Mouse (Mus musculus): ENCODE results near the gene 4930568D16Rik.

4930568D16Rik gene

GRCm38 (mm10) chr2:35345984-35346383 lies 21.5 kb downstream of the 4930568D16Rik start:
- DNase-seq (ENCODE audit: low spot score in 2 of 2), result no peak

- DNase-seq (ENCODE audit: low spot score in 2 of 2), result no peak
Observed at GRCm38 (mm10) chr2:35342605-35343004, 24.9 kb downstream of the 4930568D16Rik start.

DNA sequence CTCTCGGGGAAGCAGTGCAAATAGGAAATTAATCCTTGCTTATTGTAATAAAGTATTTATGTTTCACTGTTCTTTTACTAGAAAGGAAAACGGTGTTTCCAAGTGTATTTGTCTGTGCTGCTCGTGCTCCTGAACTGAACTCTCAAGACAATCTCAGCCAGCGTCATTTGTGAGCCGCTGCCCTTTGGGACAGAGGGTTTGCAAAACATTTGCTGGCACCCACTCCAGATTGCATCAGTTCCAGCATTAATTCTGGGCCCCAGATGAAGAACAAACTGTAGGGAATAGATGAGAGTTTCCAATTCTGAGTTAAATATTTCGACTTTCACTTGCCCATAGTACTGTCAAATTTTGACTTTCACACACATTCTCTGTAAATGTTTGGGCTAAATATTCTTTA lies 28.8 kb downstream of the 4930568D16Rik start:
- DNase-seq (ENCODE audit: low spot score in 2 of 2), result no peak

DNA sequence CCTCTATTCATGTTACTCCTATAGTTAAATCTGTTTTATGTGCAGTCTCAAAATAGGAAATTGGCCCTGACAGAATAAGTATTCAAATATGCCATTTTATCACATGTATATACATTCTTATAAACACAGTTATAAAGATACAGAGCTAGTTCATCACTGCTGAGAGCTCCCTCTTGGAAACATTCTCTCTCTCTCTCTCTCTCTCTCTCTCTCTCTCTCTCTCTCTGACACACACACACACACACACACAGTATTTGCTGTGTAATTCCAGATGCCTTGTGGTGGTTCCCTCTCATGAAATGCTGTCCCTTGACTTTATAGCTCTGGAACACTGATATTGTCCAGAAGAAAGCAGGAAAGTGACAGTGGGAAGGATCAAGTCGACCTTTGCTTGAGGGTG lies 29.5 kb downstream of the 4930568D16Rik start:
- DNase-seq (ENCODE audit: low spot score in 2 of 2), result no peak

- peak in 1 of 2 experiments; percentile 12 for DNase-seq (ENCODE audit: low spot score in 2 of 2)
Observed at GRCm38 (mm10) chr2:35337419-35337818, 30.1 kb downstream of the 4930568D16Rik start.

DNA sequence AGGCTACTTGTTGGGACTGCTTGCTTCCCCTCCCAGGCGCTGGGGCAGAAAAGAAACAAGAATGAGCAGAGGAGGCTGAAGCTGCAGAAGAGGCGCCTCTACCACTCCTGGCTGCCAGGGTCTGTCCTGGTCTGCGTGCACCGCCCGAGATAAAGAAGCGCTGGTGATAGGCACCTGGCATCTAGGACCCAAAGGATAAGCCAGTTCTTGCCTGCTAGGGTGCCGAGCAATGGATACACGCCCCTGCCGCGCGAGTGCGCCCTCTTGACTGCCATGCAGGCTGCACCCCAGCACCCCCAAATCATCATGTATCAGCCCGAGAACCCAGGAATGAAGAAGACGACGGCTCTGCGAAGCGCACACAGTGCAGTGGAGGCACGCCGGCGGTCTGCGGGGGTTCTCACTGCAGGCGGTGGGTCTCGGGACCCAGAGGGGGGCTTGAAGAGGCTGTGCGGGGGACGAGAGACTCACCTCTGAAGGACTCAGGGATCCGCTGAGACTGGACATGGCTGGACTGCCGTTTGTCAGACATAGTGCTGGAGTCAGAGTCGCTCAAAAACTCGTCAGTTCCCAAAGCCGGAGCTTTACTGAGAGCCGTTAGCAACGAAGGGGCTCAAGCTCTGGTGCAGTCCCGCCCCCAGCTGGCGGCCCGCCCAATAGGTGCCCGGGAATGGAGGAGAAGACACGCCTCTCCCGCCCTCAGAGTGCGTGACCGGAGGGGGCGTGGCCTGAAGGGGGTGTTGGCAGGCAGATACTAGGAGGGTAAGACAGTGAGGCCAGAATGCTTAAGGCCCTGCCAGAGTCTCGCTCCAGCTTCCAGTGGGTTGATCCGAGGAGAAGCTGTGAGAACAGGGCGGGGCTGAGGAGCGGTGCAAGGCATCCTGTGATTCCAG lies 30.9 kb downstream of the 4930568D16Rik start, which contains the start of gene Stom:
Gene Stom (minus strand): TSS at position 589 of the 893 bp plus-strand sequence.
- DNase-seq (ENCODE audit: low spot score in 2 of 2), result peak; percentile 100

DNA sequence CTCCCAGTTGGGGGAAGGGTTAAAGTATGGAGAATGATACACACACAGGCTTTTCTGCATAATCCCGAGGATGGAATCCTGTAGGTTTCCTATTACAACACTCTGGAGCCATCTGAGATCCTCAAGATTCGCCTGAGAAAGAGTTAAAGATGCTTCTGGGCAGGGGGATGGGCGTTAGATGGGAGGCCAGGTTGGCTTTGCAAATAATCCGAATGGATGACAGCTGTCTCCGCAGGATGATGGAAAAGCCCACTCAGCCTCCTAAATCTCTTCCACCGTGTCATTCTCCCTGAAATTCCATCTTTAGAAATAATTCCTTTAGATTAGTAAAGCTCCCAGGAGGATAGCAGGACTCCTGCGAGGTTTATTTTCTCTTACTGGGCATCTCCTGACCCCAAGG lies 31.9 kb downstream of the 4930568D16Rik start:
- peak in 1 of 2 experiments; percentile 39 for DNase-seq (ENCODE audit: low spot score in 2 of 2)

- peak in 1 of 2 experiments; percentile 29 for DNase-seq (ENCODE audit: low spot score in 2 of 2)
Observed at GRCm38 (mm10) chr2:35333670-35334069, 33.9 kb downstream of the 4930568D16Rik start.

DNA sequence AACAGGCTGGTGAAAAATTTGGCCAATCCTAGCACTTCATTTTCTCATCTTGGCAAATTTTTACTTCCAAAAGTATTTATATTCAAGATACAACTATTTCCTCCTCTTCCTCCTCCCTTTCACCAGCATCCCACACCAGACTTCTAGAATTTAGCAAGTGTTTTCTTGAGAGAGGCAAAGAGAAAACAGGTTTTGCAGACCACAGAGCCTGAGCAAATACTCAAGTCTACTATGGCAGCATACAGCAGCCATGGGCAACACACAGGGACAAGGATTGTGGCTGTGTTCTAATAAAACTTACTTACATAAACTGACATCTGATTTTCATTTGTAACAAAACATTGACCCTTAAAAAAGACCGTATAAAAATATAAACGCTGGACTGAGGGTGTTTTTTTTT lies 36.3 kb downstream of the 4930568D16Rik start:
- DNase-seq (ENCODE audit: low spot score in 2 of 2), result no peak

DNA sequence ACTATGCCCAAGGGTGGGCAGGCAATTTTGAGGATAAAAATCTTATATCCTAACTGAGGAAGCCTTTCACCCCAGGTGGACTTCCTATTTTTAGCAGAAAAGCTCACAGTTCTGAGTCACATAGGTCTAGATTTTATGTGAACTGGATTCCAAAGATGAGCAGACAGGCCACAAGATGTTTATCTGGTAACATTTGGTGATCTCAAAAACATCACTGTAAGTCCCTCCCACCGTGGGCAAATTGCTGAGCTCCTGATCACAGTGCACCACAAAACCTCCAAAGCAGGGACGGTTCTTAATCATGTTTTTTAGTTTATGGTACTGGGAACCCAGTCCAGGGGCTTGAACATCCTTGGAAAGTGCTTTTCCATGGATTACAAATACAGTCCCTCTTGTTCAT lies 38.5 kb downstream of the 4930568D16Rik start:
- no peak for DNase-seq (ENCODE audit: low spot score in 2 of 2)

DNA sequence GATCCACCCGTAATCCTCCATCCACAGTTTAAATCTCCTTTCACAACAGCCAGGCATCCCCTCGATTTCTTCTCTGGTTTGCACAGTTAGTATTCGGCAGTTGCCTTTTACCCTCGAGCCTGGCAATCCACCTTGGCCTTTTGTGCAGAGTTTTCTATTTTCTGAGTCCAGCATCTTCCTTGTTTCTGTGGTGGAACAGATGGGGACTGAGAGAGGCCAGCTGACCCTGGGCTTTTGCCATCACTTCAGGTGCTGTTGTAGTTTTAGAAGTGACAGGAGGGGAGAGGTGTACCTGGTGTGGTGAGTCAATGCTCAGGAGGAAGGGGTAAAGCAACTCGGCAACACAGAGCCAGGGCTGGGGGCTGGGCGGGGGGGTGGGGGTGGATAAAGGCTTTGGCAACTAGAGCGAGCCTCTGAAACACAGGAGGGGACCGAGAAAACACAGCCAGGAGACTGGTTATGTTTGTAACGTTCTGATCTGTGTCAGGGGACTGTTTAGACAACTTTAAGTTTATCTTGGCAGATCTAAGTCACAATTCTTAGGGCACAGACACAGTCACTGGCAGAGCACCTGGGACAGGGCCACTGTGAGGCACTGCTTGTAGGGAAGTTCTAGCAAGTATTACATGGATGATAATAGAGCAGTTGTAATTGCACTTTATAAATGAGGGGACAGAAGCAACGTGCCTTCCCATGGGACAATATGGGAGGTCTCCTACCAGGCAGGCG lies 39.3 kb downstream of the 4930568D16Rik start:
- peak in 1 of 2 experiments; percentile 57 for DNase-seq (ENCODE audit: low spot score in 2 of 2)

GRCm38 (mm10) chr2:35327583-35327982 lies 39.9 kb downstream of the 4930568D16Rik start:
- DNase-seq (ENCODE audit: low spot score in 2 of 2), result peak; percentile 60 to 61

GRCm38 (mm10) chr2:35326931-35327330 lies 40.6 kb downstream of the 4930568D16Rik start:
- DNase-seq (ENCODE audit: low spot score in 2 of 2), result no peak

DNA sequence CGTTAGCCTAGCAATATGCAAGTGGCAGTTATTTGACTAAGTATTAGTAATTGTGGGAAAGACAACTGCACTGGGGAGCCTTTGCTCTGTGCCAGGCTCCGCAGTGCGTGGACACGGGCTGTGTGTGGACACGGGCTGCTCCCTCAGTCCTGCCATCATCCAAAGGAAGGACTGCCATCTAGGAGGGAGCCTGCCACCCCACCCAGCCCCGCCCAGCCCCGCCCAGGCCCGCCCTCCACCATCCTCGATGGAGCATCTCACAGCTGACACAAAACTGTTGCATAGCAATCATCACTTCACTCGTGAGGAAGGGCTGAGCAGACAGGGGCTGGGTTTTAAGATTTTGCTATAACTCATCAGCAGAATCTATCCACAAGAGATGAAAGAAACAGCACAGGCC lies 41.6 kb downstream of the 4930568D16Rik start:
- peak in 1 of 2 experiments; percentile 42 for DNase-seq (ENCODE audit: low spot score in 2 of 2)

GRCm38 (mm10) chr2:35322404-35323164 lies 44.9 kb downstream of the 4930568D16Rik start:
- DNase-seq (ENCODE audit: low spot score in 2 of 2), result peak; percentile 75 to 90

- no peak for DNase-seq (ENCODE audit: low spot score in 2 of 2)
Observed at GRCm38 (mm10) chr2:35320399-35320798, 47.1 kb downstream of the 4930568D16Rik start.

GRCm38 (mm10) chr2:35318405-35318804 lies 49.1 kb downstream of the 4930568D16Rik start:
- DNase-seq (ENCODE audit: low spot score in 2 of 2), result no peak

GRCm38 (mm10) chr2:35317604-35318003 lies 49.9 kb downstream of the 4930568D16Rik start:
- DNase-seq (ENCODE audit: low spot score in 2 of 2), result peak in 1 of 2 experiments; percentile 70

- DNase-seq (ENCODE audit: low spot score in 2 of 2), result no peak
Observed at GRCm38 (mm10) chr2:35314300-35314699, 53.2 kb downstream of the 4930568D16Rik start.

DNA sequence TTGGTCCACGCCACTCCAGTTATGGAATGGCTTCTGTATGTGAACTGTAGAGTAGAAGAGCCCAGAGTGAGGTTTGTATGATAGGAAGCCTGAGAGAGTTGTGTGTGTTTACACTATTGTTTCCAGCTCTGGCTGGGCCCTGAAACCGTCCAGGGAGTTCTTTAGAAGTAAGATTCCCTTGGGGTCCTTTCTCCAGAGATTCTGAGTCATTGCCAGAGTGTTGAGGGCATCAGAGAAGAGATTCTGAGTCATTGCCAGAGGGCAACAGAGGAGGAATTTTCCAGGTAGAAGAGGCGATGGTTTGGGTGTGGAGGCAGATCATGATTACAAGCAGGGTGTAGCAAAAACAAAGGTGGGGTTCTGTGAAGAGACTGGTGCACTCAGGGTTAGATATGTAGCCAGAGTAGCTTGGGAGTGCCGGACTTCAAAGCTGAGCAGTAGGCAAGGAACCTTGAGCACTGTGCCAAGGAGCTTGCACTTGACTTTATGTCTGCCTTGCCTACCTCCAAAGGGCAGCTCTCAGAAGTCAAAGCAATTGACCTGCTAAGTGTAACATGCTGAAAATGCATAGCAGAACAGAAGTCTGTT lies 57.5 kb downstream of the 4930568D16Rik start:
- no peak for DNase-seq (ENCODE audit: low spot score in 2 of 2)

- no peak for DNase-seq (ENCODE audit: low spot score in 2 of 2)
Observed at GRCm38 (mm10) chr2:35308166-35308565, 59.4 kb downstream of the 4930568D16Rik start.

Data from spleen, postnatal 10 days (tissue).